Mouse (Mus musculus): ENCODE results near the gene Ifna4. TPM values are rescaled to one million over a fixed set of nuclear protein-coding genes. Genes with fewer than 3 reads are reported as not detected.
"Not testable (repeated sequence)": the region's sequence is repeated elsewhere in the genome, so short reads cannot be mapped to it uniquely, and the experiment has no call there.

Ifna4 gene
- polyA plus RNA-seq, 1 experiment: not detected

DNA sequence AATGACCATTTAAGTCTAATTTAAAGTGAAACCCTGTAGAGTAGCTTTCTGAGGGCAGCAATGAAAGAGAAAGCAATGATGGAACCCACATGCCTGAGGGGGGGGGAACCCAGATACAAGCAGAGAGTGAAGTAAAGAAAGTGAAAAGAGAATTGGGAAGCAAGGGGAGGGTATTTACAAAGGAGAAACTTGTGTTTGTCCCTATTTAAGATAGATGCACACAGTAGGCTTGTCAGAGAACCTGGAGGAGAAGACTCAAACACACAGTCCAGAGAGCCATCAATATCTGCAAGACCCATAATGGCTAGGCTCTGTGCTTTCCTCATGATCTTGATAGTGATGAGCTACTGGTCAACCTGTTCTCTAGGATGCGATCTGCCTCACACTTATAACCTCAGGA, 22.0 kb upstream of the Ifna4 start, which contains the start of gene Ifna11:
Gene Ifna11 (plus strand): TSS at position 301 of the 400 bp plus-strand sequence.
- Histone ChIP-seq H3K27ac (ENCODE audit: insufficient read depth, low read depth, low read length) (no peak within 1 kb of the TSS), H3K27me3 (replicated peaks; ENCODE audit: control insufficient read depth, insufficient read depth, low read length) (no peaks in the 10 kb centered on the region), H3K36me3 (ENCODE audit: control insufficient read depth, insufficient read depth, low read length) (no peaks in the 10 kb centered on the region), H3K4me1 (ENCODE audit: control insufficient read depth, insufficient read depth, low read length) (no peaks in the 10 kb centered on the region), H3K4me3 (ENCODE audit: insufficient read depth, low read depth, low read length) (no peak within 1 kb of the TSS)
- DNase-seq: no peak
- TF ChIP-seq POLR2A (IDR thresholded peaks at IDR 0.05; ENCODE audit: low read depth, low read length) (no peak), CTCF (conservative IDR thresholded peaks at IDR 0.05; ENCODE audit: insufficient read depth, insufficient read length, low read depth, low read length) (no peak)
- 76% methylated on average over 1 of the region's 1 CpGs for WGBS

GRCm38 (mm10) chr4:88822995-88823394, 18.7 kb upstream of the Ifna4 start:
- TF ChIP-seq POLR2A (IDR thresholded peaks at IDR 0.05; ENCODE audit: low read depth, low read length): no peak
- TF ChIP-seq CTCF (conservative IDR thresholded peaks at IDR 0.05; ENCODE audit: insufficient read depth, insufficient read length, low read depth, low read length): no peak
- H3K27ac ChIP-seq (ENCODE audit: insufficient read depth, low read depth, low read length): no peak overlapping the region
- peak; percentile 9 for DNase-seq
- no peaks in the 10 kb centered on the region for H3K36me3 ChIP-seq (ENCODE audit: control insufficient read depth, insufficient read depth, low read length)
- H3K27me3 ChIP-seq (replicated peaks; ENCODE audit: control insufficient read depth, insufficient read depth, low read length): no peaks in the 10 kb centered on the region
- 26% methylated on average over 4 of the region's 4 CpGs for WGBS
- no peaks in the 10 kb centered on the region for H3K4me1 ChIP-seq (ENCODE audit: control insufficient read depth, insufficient read depth, low read length)
- H3K4me3 ChIP-seq (ENCODE audit: insufficient read depth, low read depth, low read length): no peak overlapping the region

GRCm38 (mm10) chr4:88827116-88827515, 14.5 kb upstream of the Ifna4 start, which contains the start of gene Ifna6:
TSS of gene Ifna6 (plus strand) at chr4:88827416.
- not testable (repeated sequence) for H3K27ac ChIP-seq (ENCODE audit: insufficient read depth, low read depth, low read length); H3K27me3 ChIP-seq (replicated peaks; ENCODE audit: control insufficient read depth, insufficient read depth, low read length); DNase-seq; H3K4me1 ChIP-seq (ENCODE audit: control insufficient read depth, insufficient read depth, low read length); H3K36me3 ChIP-seq (ENCODE audit: control insufficient read depth, insufficient read depth, low read length); H3K4me3 ChIP-seq (ENCODE audit: insufficient read depth, low read depth, low read length)

- Histone ChIP-seq H3K27me3 (replicated peaks; ENCODE audit: control insufficient read depth, insufficient read depth, low read length) (no peaks in the 10 kb centered on the region), H3K27ac (ENCODE audit: insufficient read depth, low read depth, low read length) (no peak overlapping the region), H3K4me1 (ENCODE audit: control insufficient read depth, insufficient read depth, low read length) (no peaks in the 10 kb centered on the region), H3K4me3 (ENCODE audit: insufficient read depth, low read depth, low read length) (no peak overlapping the region), H3K36me3 (ENCODE audit: control insufficient read depth, insufficient read depth, low read length) (no peaks in the 10 kb centered on the region)
- WGBS: 16% methylated on average over 4 of the region's 4 CpGs
- 0 out of 2 replicates have a peak, but pooled peaks have one; percentile 7 for TF ChIP-seq CTCF (conservative IDR thresholded peaks at IDR 0.05; ENCODE audit: insufficient read depth, insufficient read length, low read depth, low read length)
- no peak for TF ChIP-seq POLR2A (IDR thresholded peaks at IDR 0.05; ENCODE audit: low read depth, low read length)
- peak; percentile 27 for DNase-seq
Measured at GRCm38 (mm10) chr4:88830523-88830922, 11.1 kb upstream of the Ifna4 start.

GRCm38 (mm10) chr4:88835225-88835624, 6.4 kb upstream of the Ifna4 start, which contains the start of gene Ifna5:
TSS of gene Ifna5 (plus strand) at chr4:88835525.
- not testable (repeated sequence) for H3K36me3 ChIP-seq (ENCODE audit: control insufficient read depth, insufficient read depth, low read length); H3K4me3 ChIP-seq (ENCODE audit: insufficient read depth, low read depth, low read length); H3K27me3 ChIP-seq (replicated peaks; ENCODE audit: control insufficient read depth, insufficient read depth, low read length); H3K27ac ChIP-seq (ENCODE audit: insufficient read depth, low read depth, low read length); DNase-seq; H3K4me1 ChIP-seq (ENCODE audit: control insufficient read depth, insufficient read depth, low read length)
- 83% methylated on average over 1 of the region's 1 CpGs for WGBS

GRCm38 (mm10) chr4:88838828-88839227, 2.8 kb upstream of the Ifna4 start:
- no peaks in the 10 kb centered on the region for H3K4me1 ChIP-seq (ENCODE audit: control insufficient read depth, insufficient read depth, low read length)
- TF ChIP-seq CTCF (conservative IDR thresholded peaks at IDR 0.05; ENCODE audit: insufficient read depth, insufficient read length, low read depth, low read length) (no peak), POLR2A (IDR thresholded peaks at IDR 0.05; ENCODE audit: low read depth, low read length) (no peak)
- H3K36me3 ChIP-seq (ENCODE audit: control insufficient read depth, insufficient read depth, low read length): no peaks in the 10 kb centered on the region
- no peak overlapping the region for H3K4me3 ChIP-seq (ENCODE audit: insufficient read depth, low read depth, low read length)
- no peak overlapping the region for H3K27ac ChIP-seq (ENCODE audit: insufficient read depth, low read depth, low read length)
- 32% methylated on average over 3 of the region's 3 CpGs for WGBS
- peak; percentile 5 for DNase-seq
- H3K27me3 ChIP-seq (replicated peaks; ENCODE audit: control insufficient read depth, insufficient read depth, low read length): no peaks in the 10 kb centered on the region

GRCm38 (mm10) chr4:88840058-88840457, 1.6 kb upstream of the Ifna4 start:
- Histone ChIP-seq H3K4me3 (ENCODE audit: insufficient read depth, low read depth, low read length) (no peak overlapping the region), H3K4me1 (ENCODE audit: control insufficient read depth, insufficient read depth, low read length) (no peaks in the 10 kb centered on the region), H3K36me3 (ENCODE audit: control insufficient read depth, insufficient read depth, low read length) (no peaks in the 10 kb centered on the region), H3K27me3 (replicated peaks; ENCODE audit: control insufficient read depth, insufficient read depth, low read length) (no peaks in the 10 kb centered on the region), H3K27ac (ENCODE audit: insufficient read depth, low read depth, low read length) (no peak overlapping the region)
- WGBS: 62% methylated on average over 3 of the region's 3 CpGs
- TF ChIP-seq POLR2A (IDR thresholded peaks at IDR 0.05; ENCODE audit: low read depth, low read length) (no peak), CTCF (conservative IDR thresholded peaks at IDR 0.05; ENCODE audit: insufficient read depth, insufficient read length, low read depth, low read length) (no peak)
- DNase-seq: no peak

DNA sequence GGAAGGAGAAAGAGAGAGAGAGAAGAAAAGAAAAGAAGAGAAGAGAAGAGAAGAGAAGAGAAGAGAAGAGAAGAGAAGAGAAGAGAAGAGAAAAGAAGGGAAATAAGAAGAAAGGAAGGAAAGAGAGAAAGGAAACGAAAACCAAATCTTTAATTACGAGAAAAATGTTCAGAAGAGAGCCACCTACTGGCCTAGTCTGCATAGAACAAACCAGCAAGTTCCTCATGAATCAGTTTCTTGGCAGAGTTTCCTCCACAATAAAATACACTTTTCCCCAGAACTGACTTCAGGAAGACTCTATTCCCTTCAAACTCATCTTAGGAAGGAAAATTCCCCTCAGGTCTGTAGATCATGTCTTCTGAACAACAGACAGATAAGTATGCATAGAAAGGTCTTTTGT, 3.7 kb downstream of the Ifna4 start:
- 47% methylated on average over 2 of the region's 2 CpGs for WGBS
- no peaks in the 10 kb centered on the region for H3K27me3 ChIP-seq (replicated peaks; ENCODE audit: control insufficient read depth, insufficient read depth, low read length)
- H3K4me3 ChIP-seq (ENCODE audit: insufficient read depth, low read depth, low read length): no peak overlapping the region

More for the DNA sequence above, 3.7 kb downstream of the Ifna4 start:
- no peak for TF ChIP-seq POLR2A (IDR thresholded peaks at IDR 0.05; ENCODE audit: low read depth, low read length)
- no peak for TF ChIP-seq CTCF (conservative IDR thresholded peaks at IDR 0.05; ENCODE audit: insufficient read depth, insufficient read length, low read depth, low read length)
- Histone ChIP-seq H3K27ac (ENCODE audit: insufficient read depth, low read depth, low read length) (no peak overlapping the region), H3K36me3 (ENCODE audit: control insufficient read depth, insufficient read depth, low read length) (no peaks in the 10 kb centered on the region), H3K4me1 (ENCODE audit: control insufficient read depth, insufficient read depth, low read length) (no peaks in the 10 kb centered on the region)
- no peak for DNase-seq

Data from kidney, adult 2 months (tissue).